8 mouse cellular contexts compared by ENCODE assay signal in genomic region chr12:104605535-104606399, GRCm38 (mm10).
A peak's percentile ranks its signal among the peaks of the same experiment; 100 is the strongest.
DNase-seq lines count a peak whose midpoint lies in the region; ATAC-seq and TF ChIP-seq lines count a peak whose summit lies in the region.

No protein-coding gene starts in this region.

- no peak for TF ChIP-seq CTCF in midbrain, postnatal 0 days (IDR thresholded peaks at IDR 0.05)
- TF ChIP-seq CTCF in hindbrain, postnatal 0 days (IDR thresholded peaks at IDR 0.05; ENCODE audit: low read depth), result no peak

- H3K27me3 ChIP-seq in heart, embryonic 11.5 days (ENCODE audit: control insufficient read depth, insufficient read depth, low read length), result peaks cover 8% of the 10 kb centered on the region
- no peaks in the 10 kb centered on the region; the same call in 1 of the 2 replicates for H3K27me3 ChIP-seq in midbrain, postnatal 0 days (ENCODE audit: insufficient read depth, low read length)
- H3K27me3 ChIP-seq in midbrain, embryonic 16.5 days (ENCODE audit: control insufficient read depth, insufficient read depth, low read depth, low read length), result no peaks in the 10 kb centered on the region; the same call in 1 of the 2 replicates
- no peaks in the 10 kb centered on the region for H3K27me3 ChIP-seq in hindbrain, postnatal 0 days (ENCODE audit: insufficient read depth, low read length)

- peak overlapping the region; percentile 25 for H3K27ac ChIP-seq in heart, embryonic 11.5 days (ENCODE audit: low read depth, low read length)
- no peak overlapping the region for H3K27ac ChIP-seq in midbrain, postnatal 0 days (ENCODE audit: low read depth, low read length)
- H3K27ac ChIP-seq in midbrain, embryonic 16.5 days (ENCODE audit: low read length), result no peak overlapping the region
- H3K27ac ChIP-seq in hindbrain, postnatal 0 days, result no peak overlapping the region

- H3K9ac ChIP-seq in heart, embryonic 11.5 days (ENCODE audit: low read depth, low read length), result no peak overlapping the region
- no peak overlapping the region for H3K9ac ChIP-seq in midbrain, postnatal 0 days (replicated peaks; ENCODE audit: low read length, poor library complexity, severe bottlenecking)
- no peak overlapping the region for H3K9ac ChIP-seq in midbrain, embryonic 16.5 days (ENCODE audit: low read depth, low read length)
- H3K9ac ChIP-seq in hindbrain, postnatal 0 days (replicated peaks; ENCODE audit: low read length), result no peak overlapping the region

- peak overlapping the region; percentile 33 for H3K4me2 ChIP-seq in heart, embryonic 11.5 days
- H3K4me2 ChIP-seq in midbrain, postnatal 0 days (ENCODE audit: low read depth, low read length, poor library complexity, severe bottlenecking), result no peak overlapping the region
- no peak overlapping the region for H3K4me2 ChIP-seq in midbrain, embryonic 16.5 days (ENCODE audit: low read length)
- no peak overlapping the region for H3K4me2 ChIP-seq in hindbrain, postnatal 0 days (ENCODE audit: low read depth, low read length)

- intact Hi-C loops in heart, postnatal 25 days (cut with DNase I), result no loop called here

- H3K4me3 ChIP-seq in heart, embryonic 11.5 days (ENCODE audit: low read depth, low read length), result no peak overlapping the region
- H3K4me3 ChIP-seq in midbrain, postnatal 0 days (ENCODE audit: low read depth, low read length), result no peak overlapping the region
- no peak overlapping the region for H3K4me3 ChIP-seq in midbrain, embryonic 16.5 days (ENCODE audit: low read depth, low read length)
- no peak overlapping the region for H3K4me3 ChIP-seq in hindbrain, postnatal 0 days (ENCODE audit: low read length)

- no peaks in the 10 kb centered on the region for H3K36me3 ChIP-seq in heart, embryonic 11.5 days (ENCODE audit: control insufficient read depth, insufficient read depth, low read length)
- no peaks in the 10 kb centered on the region for H3K36me3 ChIP-seq in midbrain, postnatal 0 days (ENCODE audit: insufficient read depth, low read length)
- no peaks in the 10 kb centered on the region for H3K36me3 ChIP-seq in midbrain, embryonic 16.5 days (ENCODE audit: control insufficient read depth, insufficient read depth, low read length)
- no peaks in the 10 kb centered on the region for H3K36me3 ChIP-seq in hindbrain, postnatal 0 days (ENCODE audit: insufficient read depth, low read length)

- ATAC-seq in heart, embryonic 11.5 days (replicated peaks; ENCODE audit: insufficient number of reproducible peaks, low FRiP score, low TSS enrichment), result peak; percentile 88
- 0 out of 2 replicates have a peak, but pooled peaks have one; percentile 18 for ATAC-seq in midbrain, postnatal 0 days (ENCODE audit: low FRiP score)
- no peak for ATAC-seq in midbrain, embryonic 16.5 days
- ATAC-seq in hindbrain, postnatal 0 days, result peak; percentile 46; the same call in 1 of the 2 replicates
- ATAC-seq in monocyte, adult 5-6 weeks (replicated peaks; ENCODE audit: insufficient number of reproducible peaks, low FRiP score, low TSS enrichment, poor library complexity, severe bottlenecking), result peak; percentile 36; the same call in 1 of the 2 replicates

- WGBS in heart, embryonic 11.5 days (ENCODE audit: insufficient replicate concordance), result 18% methylated on average over 24 of the region's 24 CpGs
- 72% methylated on average over 24 of the region's 24 CpGs for WGBS in midbrain, postnatal 0 days
- 80% methylated on average over 24 of the region's 24 CpGs for WGBS in midbrain, embryonic 16.5 days
- 63% methylated on average over 24 of the region's 24 CpGs for WGBS in hindbrain, postnatal 0 days

- no peak for DNase-seq in heart, postnatal 25 days (ENCODE audit: low spot score)
- DNase-seq in midbrain, postnatal 0 days (ENCODE audit: low spot score), result peak; percentile 39
- peak; percentile 43 for DNase-seq in hindbrain, postnatal 0 days (ENCODE audit: low spot score)
- DNase-seq in cerebellum, postnatal 4 days (ENCODE audit: low spot score in 2 of 2), result no peak
- no peak for DNase-seq in right cerebral cortex, postnatal 36 days (ENCODE audit: low spot score in 2 of 2)

- no peaks in the 10 kb centered on the region for H3K9me3 ChIP-seq in heart, embryonic 11.5 days (replicated peaks; ENCODE audit: control insufficient read depth, low read length)
- H3K9me3 ChIP-seq in midbrain, postnatal 0 days (ENCODE audit: low read length), result no peaks in the 10 kb centered on the region
- H3K9me3 ChIP-seq in midbrain, embryonic 16.5 days (replicated peaks; ENCODE audit: control insufficient read depth, low read length, poor library complexity, severe bottlenecking), result no peaks in the 10 kb centered on the region
- no peaks in the 10 kb centered on the region for H3K9me3 ChIP-seq in hindbrain, postnatal 0 days (ENCODE audit: low read length)

- H3K4me1 ChIP-seq in heart, embryonic 11.5 days (ENCODE audit: control insufficient read depth, insufficient read depth, low read length), result peaks cover 22% of the 10 kb centered on the region; the same call in 1 of the 2 replicates
- H3K4me1 ChIP-seq in midbrain, postnatal 0 days (ENCODE audit: insufficient read depth, low read length), result no peaks in the 10 kb centered on the region
- H3K4me1 ChIP-seq in midbrain, embryonic 16.5 days (ENCODE audit: control insufficient read depth, insufficient read depth, low read length), result no peaks in the 10 kb centered on the region; the same call in 1 of the 2 replicates
- no peaks in the 10 kb centered on the region for H3K4me1 ChIP-seq in hindbrain, postnatal 0 days (ENCODE audit: insufficient read depth, low read length)

Comparison
In these comparisons a context has a peak if more than half of its experiments do, and no peak if none do; other contexts are left out.
1. DNase-seq: peak in midbrain, postnatal 0 days (single experiment) and hindbrain, postnatal 0 days (single experiment); none in heart, postnatal 25 days (single experiment), cerebellum, postnatal 4 days (0 of 2) and right cerebral cortex, postnatal 36 days (0 of 2).